Mouse (Mus musculus) megakaryocyte, adult 5-6 weeks (primary cell): ENCODE results near the gene Mknk1. TPM values are rescaled to one million over a fixed set of nuclear protein-coding genes. Genes with fewer than 3 reads are reported as not detected.

Experiments used
- ATAC-seq: 2 replicates; pipeline ENCODE4 v1.8.0; 2016; ENCODE audit warnings: mild to moderate bottlenecking, inconsistent platforms; ENCODE audit not compliant: poor library complexity, severe bottlenecking
- total RNA-seq, 2 experiments: library from RNA; stranded (forward) in 1 of 2; stranded (reverse) in 1 of 2; fragments of 153-499, 151-499 nt in 1 of 2; fragments of 221-1000, 200-1000 nt in 1 of 2; gene quantifications; 2 replicates each; pipeline versions ENCODE4 v1.2.3 to v1.2.4; 2015 to 2017

Gene Mknk1
- total RNA-seq, 2 experiments from 2014 or later: 45.8 to 103 TPM

DNA sequence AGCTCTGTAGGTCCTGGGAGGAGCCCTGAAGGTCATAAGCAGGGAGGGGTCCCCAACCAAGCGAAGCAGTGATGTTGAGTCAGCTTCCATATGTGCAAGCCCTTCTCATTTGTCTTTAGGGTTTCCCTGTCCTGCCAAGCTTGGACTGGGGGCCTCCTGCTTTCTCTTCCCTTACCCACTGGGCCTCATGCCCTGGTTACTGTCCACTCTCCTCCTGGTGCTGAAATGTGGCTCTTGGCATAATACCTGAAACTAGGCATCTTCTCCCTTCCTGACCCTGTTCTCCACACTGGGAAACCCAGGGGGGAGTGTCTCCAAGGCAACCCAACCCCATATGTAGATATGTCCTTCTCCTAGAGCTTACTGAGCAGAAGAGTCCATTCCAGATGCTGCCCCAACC, 47.9 kb downstream of the Mknk1 start:
- no peak for ATAC-seq

DNA sequence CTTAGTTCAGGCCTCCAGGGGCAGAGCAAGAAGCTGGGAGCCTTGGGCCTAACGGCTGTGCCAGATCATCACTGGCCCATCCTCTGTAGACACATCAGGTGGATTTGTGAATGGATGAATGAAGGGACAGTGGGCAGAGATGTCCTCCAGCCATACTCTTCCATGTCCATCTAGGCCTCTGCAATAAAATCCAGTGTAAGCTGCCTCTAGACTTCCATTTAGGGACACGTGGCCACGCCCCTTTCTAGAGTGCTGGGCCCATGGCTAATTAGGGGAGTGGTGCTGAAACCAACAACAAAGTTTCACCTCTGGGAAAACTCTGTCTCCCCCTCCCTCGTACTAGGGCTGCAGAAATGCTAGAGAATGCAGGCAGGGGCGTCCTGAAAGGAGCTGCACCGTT, 51.1 kb downstream of the Mknk1 start:
- ATAC-seq: no peak

- 0 out of 2 replicates have a peak, but pooled peaks have one; percentile 12 for ATAC-seq
Observed at GRCm38 (mm10) chr4:115890553-115890952, 51.6 kb downstream of the Mknk1 start, which contains the start of gene 6430628N08Rik. Gene 6430628N08Rik, plus strand, starts transcription at chr4:115890665.

DNA sequence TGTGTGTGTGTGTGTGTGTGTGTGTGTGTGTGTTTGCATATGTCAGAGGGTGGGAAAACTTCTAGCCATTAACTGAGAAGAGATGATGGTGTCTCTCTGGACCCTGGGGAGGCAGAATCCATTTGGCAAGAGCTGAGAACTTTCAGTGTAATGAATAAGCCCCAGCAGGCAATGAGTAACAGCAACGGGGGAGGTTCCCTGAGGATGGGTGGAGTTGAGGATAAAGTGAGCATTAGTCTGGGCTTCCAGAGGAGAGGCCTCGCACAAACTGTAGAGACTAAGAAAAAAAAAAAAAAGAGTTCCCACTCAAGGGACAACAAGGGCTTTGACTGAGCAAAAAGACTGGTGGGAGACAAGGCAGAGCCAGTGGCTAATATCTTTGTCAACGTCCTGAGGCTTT, 55.3 kb downstream of the Mknk1 start:
- no peak for ATAC-seq

DNA sequence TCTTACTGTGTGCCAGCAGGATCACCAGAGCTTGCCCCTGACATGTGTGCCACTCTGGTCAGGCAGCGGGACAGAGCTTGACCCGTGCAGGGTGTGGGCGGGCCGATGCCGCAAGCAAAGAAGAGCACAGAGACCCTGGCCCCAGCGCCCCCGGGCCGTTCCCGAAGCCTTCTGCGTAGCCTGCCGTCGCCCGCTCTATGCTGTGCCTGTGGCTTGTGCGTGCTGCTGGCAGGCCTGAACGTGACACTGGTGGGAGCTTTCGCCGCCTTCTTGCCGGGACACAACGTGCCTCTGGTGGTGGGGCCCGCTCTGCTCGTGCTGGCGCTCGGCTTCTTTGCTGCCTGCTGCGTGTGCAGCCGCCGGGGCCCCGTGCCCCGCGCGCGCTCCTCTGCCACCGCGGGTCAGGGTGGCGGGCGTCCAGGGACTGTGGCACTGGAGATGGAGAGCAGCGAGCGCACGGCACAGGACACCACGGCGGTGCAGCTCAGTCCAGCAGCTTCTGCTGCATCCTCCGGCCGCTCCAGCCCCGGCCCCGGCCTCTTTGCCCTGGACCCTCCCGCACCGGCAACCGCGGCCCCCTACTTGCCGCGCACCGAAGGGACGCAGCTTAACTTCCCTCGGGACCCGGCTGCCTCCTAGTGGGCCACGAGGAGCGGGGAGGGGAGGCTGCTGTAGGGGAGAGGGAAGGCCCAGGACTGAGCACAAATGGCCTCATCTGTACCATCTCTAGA, 59.1 kb downstream of the Mknk1 start:
- ATAC-seq: no peak

DNA sequence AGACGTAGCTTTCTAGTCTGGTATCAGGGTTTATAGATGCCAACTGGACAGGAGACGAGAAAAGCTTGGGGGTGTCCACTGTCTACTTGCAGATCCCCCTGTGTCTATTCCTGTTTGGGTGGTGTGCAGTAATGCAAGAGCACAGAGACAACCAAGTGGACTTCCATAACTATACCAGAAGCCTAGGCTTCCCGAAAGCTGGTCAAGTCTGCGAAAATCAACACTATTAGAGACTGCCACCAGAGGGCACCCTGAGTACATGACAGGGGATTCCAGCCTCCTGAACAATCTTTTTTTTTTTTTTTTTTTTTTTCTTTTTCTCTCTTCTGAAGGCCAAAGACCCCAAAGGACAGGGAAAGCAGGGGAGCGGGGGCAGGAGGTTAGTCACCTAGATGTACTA, 63.8 kb downstream of the Mknk1 start:
- ATAC-seq: peak; percentile 72

DNA sequence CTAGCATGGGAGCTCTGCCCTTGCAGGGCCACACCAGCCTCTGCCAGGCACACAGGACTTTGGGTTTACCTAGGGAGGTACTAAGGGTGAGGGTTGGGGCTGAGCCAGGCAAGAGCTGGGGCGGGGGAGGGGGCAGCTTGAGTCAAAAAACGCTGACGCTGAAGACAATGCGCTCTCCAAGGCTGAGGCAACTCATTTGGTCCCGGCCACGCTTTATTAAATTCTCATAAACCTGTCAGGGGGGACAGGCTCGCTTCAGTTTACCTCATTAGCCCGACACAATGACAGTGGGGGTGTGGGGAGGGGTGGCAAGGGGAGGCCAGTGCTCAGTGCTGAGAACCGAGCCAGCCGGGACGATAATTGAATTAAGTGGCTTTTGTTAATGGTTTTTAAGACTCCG, 65.4 kb downstream of the Mknk1 start:
- no peak for ATAC-seq

DNA sequence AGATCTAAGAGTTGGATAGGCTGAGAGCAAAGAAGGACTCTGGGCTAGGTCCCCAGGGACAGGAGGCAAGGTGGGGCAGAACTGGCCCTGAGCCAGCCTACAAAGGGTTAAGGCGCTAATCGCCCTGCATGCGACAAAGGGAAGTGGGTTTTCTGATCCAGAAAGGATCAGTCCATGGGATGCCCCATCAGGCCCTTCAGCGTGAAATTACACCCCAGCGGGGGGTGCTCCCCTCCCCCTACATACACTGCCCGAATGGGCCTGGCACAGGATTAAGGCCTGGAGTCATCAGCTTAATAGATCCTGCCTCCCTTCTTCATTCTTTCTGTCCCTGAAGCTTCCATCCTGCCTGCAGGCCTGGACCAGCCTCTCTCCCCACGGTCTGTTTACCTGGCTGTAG, 66.7 kb downstream of the Mknk1 start:
- no peak for ATAC-seq

GRCm38 (mm10) chr4:115906791-115907190, 67.8 kb downstream of the Mknk1 start:
- no peak for ATAC-seq

DNA sequence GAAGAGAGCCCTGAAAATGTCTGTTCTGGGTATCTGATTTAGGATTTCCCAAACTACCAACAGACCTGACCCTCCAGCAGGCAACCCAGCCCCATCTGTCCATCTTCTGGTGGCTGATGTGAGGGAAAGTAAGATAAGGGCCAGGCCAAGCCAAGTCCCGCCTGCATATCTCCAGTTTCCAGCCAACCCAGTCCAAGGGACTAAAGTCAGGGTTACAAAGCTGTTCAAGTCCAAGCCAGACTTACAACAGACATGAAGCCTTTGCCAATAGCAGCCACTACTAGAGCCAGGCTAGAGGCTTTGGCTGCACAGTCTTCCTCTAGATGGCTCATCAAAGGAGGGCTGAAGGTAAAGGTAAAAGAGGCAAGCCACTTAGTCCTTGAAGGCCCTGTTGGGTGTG, 69.0 kb downstream of the Mknk1 start:
- no peak for ATAC-seq

DNA sequence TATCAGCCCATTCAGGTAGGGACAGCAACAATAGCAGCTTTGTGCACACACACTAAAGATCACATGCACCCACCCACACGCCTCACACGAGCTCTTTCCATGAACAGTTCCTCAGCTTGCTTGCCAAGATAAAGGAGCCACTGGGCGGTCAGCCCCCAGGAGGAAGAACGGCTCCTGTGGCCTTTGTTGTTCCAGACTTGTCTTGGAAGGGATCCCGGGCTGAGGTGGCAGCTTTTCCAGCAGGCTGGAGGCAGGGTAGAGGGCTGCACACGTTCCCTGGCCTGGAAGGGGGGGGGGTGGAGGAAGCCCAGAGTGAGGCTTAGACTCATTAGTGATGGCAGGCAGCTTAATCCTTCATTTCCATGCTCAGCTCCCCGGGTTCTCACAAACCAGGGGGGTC, 69.6 kb downstream of the Mknk1 start:
- no peak for ATAC-seq

DNA sequence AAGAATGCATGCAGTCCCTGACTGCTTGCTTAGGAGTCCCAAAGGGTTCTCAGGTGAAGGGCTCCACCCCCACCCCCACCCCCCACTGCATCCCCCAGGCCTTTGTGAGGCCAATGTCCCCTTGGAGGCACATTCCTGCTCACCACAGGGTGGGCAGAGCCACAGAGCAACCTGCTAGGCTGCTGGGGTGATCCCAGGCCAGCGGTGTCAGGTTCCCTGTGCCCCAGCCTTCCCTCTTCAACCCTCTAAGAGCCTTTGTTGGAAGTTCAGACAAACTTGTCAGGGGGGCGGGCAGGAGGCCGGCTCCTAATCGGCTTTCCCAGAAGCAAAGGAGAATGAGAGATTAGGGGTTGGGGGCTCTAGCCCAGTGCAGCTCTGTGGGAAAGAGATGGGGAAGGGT, 72.6 kb downstream of the Mknk1 start:
- ATAC-seq: no peak

- ATAC-seq: no peak
Observed at GRCm38 (mm10) chr4:115919911-115920310, 80.9 kb downstream of the Mknk1 start.

- ATAC-seq: no peak
Observed at GRCm38 (mm10) chr4:115922688-115923087, 83.7 kb downstream of the Mknk1 start.

DNA sequence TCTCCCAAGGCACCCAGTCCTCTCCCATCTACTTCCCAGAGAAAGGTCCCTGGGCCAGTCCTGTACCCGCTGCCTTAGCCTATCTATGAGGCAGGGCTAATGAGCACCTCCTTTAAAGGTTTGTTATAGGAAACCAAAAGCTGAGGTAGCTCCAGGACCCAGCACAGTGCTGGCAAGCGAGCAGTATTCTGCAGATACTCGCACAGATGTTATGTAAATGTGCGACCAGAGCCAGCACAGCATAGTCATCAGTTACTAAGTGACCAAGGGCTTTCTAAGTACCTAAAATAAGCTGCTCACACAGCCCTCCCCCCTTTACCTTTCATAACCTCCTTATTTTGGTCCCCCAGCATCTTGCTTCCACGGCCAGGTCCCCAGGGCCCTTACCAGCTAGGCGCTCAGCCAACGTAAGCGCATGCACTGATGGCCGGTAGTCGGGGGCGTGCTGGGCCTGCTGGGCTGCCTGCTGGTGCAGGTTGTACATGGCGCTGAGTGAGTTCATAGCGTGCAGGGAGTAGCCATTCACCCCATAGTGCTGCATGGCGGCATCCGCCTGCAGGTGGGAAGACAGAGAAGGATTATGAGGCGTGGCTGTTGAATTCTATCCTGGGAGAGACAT, 84.4 kb downstream of the Mknk1 start:
- no peak for ATAC-seq

DNA sequence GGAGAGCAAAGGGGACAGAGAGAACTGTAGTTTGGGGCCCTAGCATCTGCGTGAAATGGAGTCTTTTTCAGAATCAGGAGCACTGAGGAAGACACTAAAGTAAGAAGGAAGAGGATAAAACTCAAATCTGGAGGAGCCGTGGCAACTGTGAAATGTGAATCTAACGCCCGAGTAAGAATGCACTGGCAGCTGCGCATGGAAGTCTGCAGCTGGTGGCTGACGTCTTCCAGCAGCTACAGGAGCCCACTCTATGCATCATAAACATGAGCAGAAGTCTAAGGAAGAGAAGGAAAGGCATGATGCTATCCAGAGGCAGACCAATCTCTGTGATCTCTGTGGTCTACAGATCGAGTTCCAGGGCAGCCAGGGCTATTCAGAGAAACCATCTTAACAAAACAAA, 88.6 kb downstream of the Mknk1 start:
- ATAC-seq: no peak

Other genes starting within 250 kb of the Mknk1 start
- not detected in 2 replicates for gene Cyp4a32, start 238.2 kb upstream of the Mknk1 start, total RNA-seq (2015)
- not detected in 2 replicates for gene Cyp4a32, start 238.2 kb upstream of the Mknk1 start, total RNA-seq (2017)
- not detected in 2 replicates for gene Cyp4b1, start 191.5 kb upstream of the Mknk1 start, total RNA-seq (2015)
- not detected in 2 replicates for gene Cyp4b1, start 191.5 kb upstream of the Mknk1 start, total RNA-seq (2017)
- 45.3 and 45.4 TPM in 2 replicates for gene Efcab14, start 101.5 kb upstream of the Mknk1 start, total RNA-seq (2015)
- 27.7 and 28.5 TPM in 2 replicates for gene Efcab14, start 101.5 kb upstream of the Mknk1 start, total RNA-seq (2017)
- gene Tex38, start 58.2 kb upstream of the Mknk1 start, total RNA-seq (2015): not detected in 2 replicates
- not detected in 2 replicates for gene Tex38, start 58.2 kb upstream of the Mknk1 start, total RNA-seq (2017)
- gene Atpaf1, start 54.4 kb upstream of the Mknk1 start, total RNA-seq (2015): 14.4 and 21.8 TPM in 2 replicates
- gene Atpaf1, start 54.4 kb upstream of the Mknk1 start, total RNA-seq (2017): 5.8 and 7.5 TPM in 2 replicates
- gene Mob3c, start 11.1 kb upstream of the Mknk1 start, total RNA-seq (2015): 6.2 and 8.3 TPM in 2 replicates
- gene Mob3c, start 11.1 kb upstream of the Mknk1 start, total RNA-seq (2017): 9.6 and 10.2 TPM in 2 replicates
- gene Kncn, start 45.2 kb downstream of the Mknk1 start, total RNA-seq (2015): not detected in 2 replicates
- not detected in 2 replicates for gene Kncn, start 45.2 kb downstream of the Mknk1 start, total RNA-seq (2017)
- not detected in 2 replicates for gene 6430628N08Rik, start 51.5 kb downstream of the Mknk1 start, total RNA-seq (2015)
- not detected in 2 replicates for gene 6430628N08Rik, start 51.5 kb downstream of the Mknk1 start, total RNA-seq (2017)
- not detected in 2 replicates for gene Dmbx1, start 100.7 kb downstream of the Mknk1 start, total RNA-seq (2015)
- not detected in 2 replicates for gene Dmbx1, start 100.7 kb downstream of the Mknk1 start, total RNA-seq (2017)
- gene Faah, start 178.7 kb downstream of the Mknk1 start, total RNA-seq (2015): 0.71 and 1.8 TPM in 2 replicates
- 1.3 and 2.2 TPM in 2 replicates for gene Faah, start 178.7 kb downstream of the Mknk1 start, total RNA-seq (2017)
- gene Nsun4, start 214.7 kb downstream of the Mknk1 start, total RNA-seq (2015): 9.6 and 10.4 TPM in 2 replicates
- 7.9 and 14.0 TPM in 2 replicates for gene Nsun4, start 214.7 kb downstream of the Mknk1 start, total RNA-seq (2017)
- 465 and 482 TPM in 2 replicates for gene Uqcrh, start 235.9 kb downstream of the Mknk1 start, total RNA-seq (2015)
- gene Uqcrh, start 235.9 kb downstream of the Mknk1 start, total RNA-seq (2017): 334 and 347 TPM in 2 replicates
- 14.3 and 15.1 TPM in 2 replicates for gene Lrrc41, start 236.1 kb downstream of the Mknk1 start, total RNA-seq (2015)
- 9.9 and 16.3 TPM in 2 replicates for gene Lrrc41, start 236.1 kb downstream of the Mknk1 start, total RNA-seq (2017)